Mouse (Mus musculus) heart, embryonic 13.5 days (tissue): ENCODE data around the gene Tns4. TPM values are rescaled to one million over a fixed set of nuclear protein-coding genes. Genes with fewer than 3 reads are reported as not detected.

Experiments
- ATAC-seq: fragments of 200-750 bp; cut with Nextera tagmentation; 2 replicates; pipeline ENCODE4 v1.8.0; 2017; ENCODE audit warnings: moderate TSS enrichment; ENCODE audit not compliant: insufficient number of reproducible peaks, low FRiP score, low TSS enrichment; ENCODE audit errors: extremely low read depth
- H3K27ac ChIP-seq: fragments of 300-500 bp; sonication (generic); replicated peaks from 2 replicates; pipeline ENCODE4 v1.5.1; 2015; ENCODE audit warnings: moderate library complexity, mild to moderate bottlenecking, inconsistent platforms
- H3K27me3 ChIP-seq: fragments of 300-500 bp; sonication (generic); replicated peaks from 2 replicates; pipeline ENCODE4 v1.6.1; 2015; ENCODE audit warnings: mild to moderate bottlenecking, inconsistent platforms
- H3K36me3 ChIP-seq: fragments of 300-500 bp; sonication (generic); 2 replicates; pipeline ENCODE4 v1.6.1; 2015; ENCODE audit warnings: mild to moderate bottlenecking, inconsistent platforms
- H3K4me1 ChIP-seq: fragments of 300-500 bp; sonication (generic); 2 replicates; pipeline ENCODE4 v1.6.1; 2015; ENCODE audit warnings: inconsistent platforms
- H3K4me2 ChIP-seq: fragments of 300-500 bp; sonication (generic); 2 replicates; pipeline ENCODE4 v1.6.1; 2015; ENCODE audit warnings: inconsistent platforms, mild to moderate bottlenecking, moderate library complexity
- H3K4me3 ChIP-seq: fragments of 300-500 bp; sonication (generic); 2 replicates; pipeline ENCODE4 v1.5.1; 2015; ENCODE audit warnings: moderate library complexity, mild to moderate bottlenecking, inconsistent platforms
- H3K9ac ChIP-seq: fragments of 300-500 bp; sonication (generic); 2 replicates; pipeline ENCODE4 v1.6.1; 2015; ENCODE audit warnings: inconsistent platforms, mild to moderate bottlenecking, moderate library complexity
- H3K9me3 ChIP-seq: fragments of 300-500 bp; sonication (generic); 2 replicates; pipeline ENCODE4 v1.6.1; 2016; ENCODE audit warnings: inconsistent platforms
- WGBS: fragments of 180-500 bp; shearing (Covaris S2); methylation state at CpG from one replicate; pipeline ENCODE4 v1.1.7; 2015; ENCODE audit warnings: mixed read lengths; 5-methylcytosine and 5-hydroxymethylcytosine counted together
- polyA plus RNA-seq: library from polyadenylated mRNA; unstranded; fragments of >200 nt; fragmentation: Nextera tagmentation; extraction: Ambion mirVana; gene quantifications from 2 replicates; pipeline ENCODE4 v1.2.1, GENCODE M21; 2015

Gene Tns4
- polyA plus RNA-seq, 1 experiment from 2014 or later = 0.21 TPM

DNA sequence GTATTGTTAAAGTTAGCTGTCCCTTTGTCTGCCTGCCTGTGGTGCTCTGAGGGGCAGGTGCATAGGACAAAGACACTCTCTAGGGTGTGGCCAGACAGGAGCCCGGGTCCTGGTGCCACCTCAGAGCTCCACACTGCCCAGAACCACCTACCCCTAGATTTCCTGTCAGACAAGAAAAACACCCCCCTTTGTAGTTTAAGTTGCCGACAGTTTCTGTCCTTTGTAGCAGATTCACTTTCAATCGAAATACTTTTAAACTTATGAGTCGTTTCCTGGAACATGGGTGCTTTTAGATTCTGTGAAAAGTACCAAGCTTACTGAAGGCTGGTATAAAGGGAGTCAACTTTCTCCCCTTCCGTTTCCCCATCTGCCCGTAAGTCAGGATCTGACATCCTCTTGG lies 26.8 kb upstream of the Tns4 start:
- Histone ChIP-seq H3K9me3 (0 out of 2 replicates have a peak, but pooled peaks cover 4% of the 10 kb centered on the region), H3K4me2 (no peak overlapping the region), H3K27ac (no peak overlapping the region), H3K36me3 (no peaks in the 10 kb centered on the region), H3K4me3 (no peak overlapping the region), H3K27me3 (no peaks in the 10 kb centered on the region), H3K4me1 (peaks cover 19% of the 10 kb centered on the region), H3K9ac (no peak overlapping the region)
- ATAC-seq = no peak
- WGBS = 64% methylated on average over 6 of the region's 6 CpGs

DNA sequence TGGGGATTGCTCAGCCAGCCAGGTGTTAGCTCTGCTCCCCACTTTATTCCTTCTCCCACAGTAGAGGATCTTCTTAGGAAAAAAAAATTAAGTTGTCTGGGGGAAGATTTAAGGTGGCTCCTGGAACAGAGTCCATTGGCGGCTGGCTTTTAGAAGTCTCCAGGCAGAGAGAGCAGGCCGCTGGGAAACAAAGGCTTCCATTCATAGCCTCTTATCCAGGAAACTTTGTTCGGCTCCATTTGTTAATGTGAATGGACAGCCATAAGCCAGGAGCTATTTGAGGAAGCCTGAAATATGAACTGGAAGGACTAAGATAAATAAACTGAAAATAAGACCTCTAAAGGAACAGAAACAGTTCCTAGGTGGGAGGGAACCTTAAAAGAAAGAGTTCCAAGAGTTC lies 24.0 kb upstream of the Tns4 start:
- no peak for ATAC-seq
- H3K4me2 ChIP-seq = no peak overlapping the region
- H3K9ac ChIP-seq = no peak overlapping the region

GRCm38 (mm10) chr11:99112700-99113099 lies 23.6 kb upstream of the Tns4 start:
- H3K27ac ChIP-seq = peak overlapping the region; percentile 58
- no peak overlapping the region for H3K4me2 ChIP-seq
- WGBS = 50% methylated on average over 5 of the region's 5 CpGs
- H3K9ac ChIP-seq = 0 out of 2 replicates have a peak overlapping the region, but pooled peaks have one; percentile 37
- no peak for ATAC-seq
- no peaks in the 10 kb centered on the region for H3K27me3 ChIP-seq
- H3K4me3 ChIP-seq = no peak overlapping the region
- H3K4me1 ChIP-seq = peaks cover 18% of the 10 kb centered on the region
- no peaks in the 10 kb centered on the region for H3K36me3 ChIP-seq
- no peaks in the 10 kb centered on the region for H3K9me3 ChIP-seq

More for the DNA sequence above, 24.0 kb upstream of the Tns4 start:
- Histone ChIP-seq H3K4me1 (peaks cover 18% of the 10 kb centered on the region), H3K36me3 (no peaks in the 10 kb centered on the region), H3K4me3 (no peak overlapping the region), H3K27ac (peak overlapping the region; percentile 58), H3K9me3 (no peaks in the 10 kb centered on the region), H3K27me3 (no peaks in the 10 kb centered on the region)
- 23% methylated on average over 3 of the region's 3 CpGs for WGBS

- Histone ChIP-seq H3K9me3 (no peaks in the 10 kb centered on the region), H3K9ac (no peak overlapping the region), H3K27me3 (no peaks in the 10 kb centered on the region), H3K4me2 (no peak overlapping the region), H3K27ac (no peak overlapping the region), H3K36me3 (no peaks in the 10 kb centered on the region), H3K4me1 (peaks cover 22% of the 10 kb centered on the region), H3K4me3 (no peak overlapping the region)
- 85% methylated on average over 7 of the region's 7 CpGs for WGBS
- ATAC-seq = no peak
These were observed 22.5 kb upstream of the Tns4 start for GRCm38 (mm10) chr11:99111631-99112030.

- Histone ChIP-seq H3K9ac (no peak overlapping the region), H3K4me1 (peaks cover 26% of the 10 kb centered on the region), H3K27me3 (no peaks in the 10 kb centered on the region), H3K9me3 (no peaks in the 10 kb centered on the region), H3K27ac (no peak overlapping the region), H3K4me2 (no peak overlapping the region), H3K36me3 (no peaks in the 10 kb centered on the region), H3K4me3 (no peak overlapping the region)
- 66% methylated on average over 11 of the region's 11 CpGs for WGBS
- ATAC-seq = no peak
These were observed 22.0 kb upstream of the Tns4 start for GRCm38 (mm10) chr11:99111155-99111554.

DNA sequence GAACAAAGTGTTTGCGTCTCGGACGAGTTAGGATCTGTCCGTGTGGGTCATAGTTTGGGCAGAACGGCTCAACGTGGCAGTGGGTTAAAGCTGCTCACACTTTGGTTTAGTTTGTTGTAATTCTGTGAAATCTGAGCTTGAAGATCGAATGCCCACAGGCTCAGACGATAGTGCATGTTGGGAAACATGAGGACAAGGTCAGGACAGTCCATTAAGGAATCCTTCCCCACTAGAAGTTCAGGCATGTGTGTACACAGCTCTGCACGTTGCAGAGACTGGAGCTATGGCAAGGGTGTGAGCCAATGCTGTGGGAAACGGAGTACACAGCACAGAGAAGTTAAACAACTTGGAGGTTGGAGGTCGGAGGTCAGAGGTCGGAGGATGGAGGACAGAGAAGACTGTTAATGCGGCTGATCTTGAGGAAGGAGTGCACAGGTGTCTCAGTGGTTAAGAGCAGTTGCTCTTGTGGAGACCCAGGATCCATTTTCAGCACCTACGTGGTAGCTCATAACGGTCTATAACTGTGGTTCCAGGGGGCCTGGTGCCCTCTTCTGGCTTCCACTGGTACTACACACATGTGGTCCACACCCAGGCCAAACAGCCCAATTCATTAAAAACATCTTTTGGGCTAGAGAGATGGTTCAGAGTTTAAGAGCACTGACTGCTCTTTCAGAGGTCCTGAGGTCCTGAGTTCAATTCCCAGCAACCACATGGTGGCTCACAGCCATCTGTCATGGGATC lies 21.4 kb upstream of the Tns4 start:
- Histone ChIP-seq H3K9me3 (no peaks in the 10 kb centered on the region), H3K27ac (no peak overlapping the region), H3K4me2 (no peak overlapping the region), H3K4me1 (peaks cover 27% of the 10 kb centered on the region), H3K4me3 (no peak overlapping the region), H3K27me3 (no peaks in the 10 kb centered on the region), H3K9ac (no peak overlapping the region), H3K36me3 (no peaks in the 10 kb centered on the region)
- 82% methylated on average over 15 of the region's 15 CpGs for WGBS
- no peak for ATAC-seq

DNA sequence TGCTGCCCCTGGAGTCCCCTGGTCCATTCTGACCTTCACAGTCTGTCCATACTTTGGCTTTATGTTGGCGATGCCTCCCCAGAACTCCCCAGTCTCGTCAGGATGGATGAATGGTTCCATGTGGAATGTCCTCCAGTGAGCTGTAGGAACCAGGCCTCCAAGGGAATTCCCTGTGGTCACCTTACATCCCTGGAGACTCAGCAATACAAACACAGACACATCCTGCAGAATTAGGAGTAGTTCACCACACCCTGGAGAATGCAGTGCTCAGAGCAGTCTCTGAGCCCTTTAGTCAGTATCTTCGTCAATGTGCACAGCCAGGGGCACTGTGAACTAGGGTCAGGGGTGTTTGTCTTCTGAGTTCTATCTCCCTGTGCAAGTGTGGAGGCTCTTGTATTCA lies 19.2 kb upstream of the Tns4 start:
- Histone ChIP-seq H3K4me2 (no peak overlapping the region), H3K9ac (no peak overlapping the region), H3K4me1 (peaks cover 26% of the 10 kb centered on the region), H3K27ac (no peak overlapping the region), H3K27me3 (no peaks in the 10 kb centered on the region), H3K36me3 (no peaks in the 10 kb centered on the region), H3K4me3 (no peak overlapping the region), H3K9me3 (no peaks in the 10 kb centered on the region)
- ATAC-seq = no peak
- WGBS = 63% methylated on average over 3 of the region's 3 CpGs

GRCm38 (mm10) chr11:99105981-99106726 lies 17.0 kb upstream of the Tns4 start:
- no peak overlapping the region for H3K27ac ChIP-seq
- no peak overlapping the region for H3K4me2 ChIP-seq
- WGBS = 57% methylated on average over 12 of the region's 12 CpGs
- no peaks in the 10 kb centered on the region for H3K27me3 ChIP-seq
- no peak overlapping the region for H3K9ac ChIP-seq
- no peaks in the 10 kb centered on the region for H3K9me3 ChIP-seq
- no peak overlapping the region for H3K4me3 ChIP-seq
- H3K36me3 ChIP-seq = no peaks in the 10 kb centered on the region
- H3K4me1 ChIP-seq = peaks cover 23% of the 10 kb centered on the region
- no peak for ATAC-seq

DNA sequence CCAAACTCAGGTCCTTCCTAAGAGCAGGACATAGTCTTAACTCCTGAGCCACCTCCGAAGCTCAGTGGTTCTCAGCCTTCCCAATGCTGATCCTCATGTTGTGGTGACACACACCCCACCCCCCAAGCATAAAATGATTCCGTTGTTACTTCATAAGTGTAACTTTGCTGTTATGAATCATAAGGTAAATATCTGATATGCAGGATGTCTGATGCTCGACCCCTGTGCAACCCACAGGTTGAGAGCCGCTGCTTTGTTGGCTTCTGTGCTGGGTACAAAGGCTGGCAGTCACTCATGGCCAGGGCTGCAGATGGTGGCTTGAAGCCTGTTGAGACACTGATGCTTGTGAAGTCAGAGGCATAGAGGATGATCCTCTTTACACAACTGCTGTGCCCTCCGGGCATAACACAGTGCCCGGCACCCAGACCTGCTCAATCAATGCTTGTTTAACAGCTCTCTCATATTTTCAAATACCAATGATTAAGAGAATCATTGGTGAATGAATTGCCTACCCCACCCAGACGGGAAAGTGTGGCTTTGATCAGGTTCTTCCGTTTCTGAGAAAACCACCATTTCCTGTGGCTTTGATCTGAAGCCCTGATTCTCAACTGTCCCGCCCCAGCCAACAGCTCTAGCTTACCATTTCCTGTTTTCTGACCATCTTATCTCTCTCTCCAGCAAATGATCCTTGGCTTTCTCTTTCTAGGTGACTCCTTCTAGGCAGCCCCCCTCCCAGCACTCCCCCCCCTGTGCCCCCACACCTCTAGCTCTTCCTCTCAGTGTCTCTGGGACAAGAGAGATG lies 15.7 kb upstream of the Tns4 start:
- H3K27ac ChIP-seq = no peak overlapping the region
- no peaks in the 10 kb centered on the region for H3K9me3 ChIP-seq
- no peak overlapping the region for H3K9ac ChIP-seq
- no peaks in the 10 kb centered on the region for H3K36me3 ChIP-seq
- 68% methylated on average over 9 of the region's 9 CpGs for WGBS
- H3K4me1 ChIP-seq = peaks cover 26% of the 10 kb centered on the region
- H3K27me3 ChIP-seq = no peaks in the 10 kb centered on the region
- no peak for ATAC-seq
- H3K4me2 ChIP-seq = no peak overlapping the region
- no peak overlapping the region for H3K4me3 ChIP-seq

DNA sequence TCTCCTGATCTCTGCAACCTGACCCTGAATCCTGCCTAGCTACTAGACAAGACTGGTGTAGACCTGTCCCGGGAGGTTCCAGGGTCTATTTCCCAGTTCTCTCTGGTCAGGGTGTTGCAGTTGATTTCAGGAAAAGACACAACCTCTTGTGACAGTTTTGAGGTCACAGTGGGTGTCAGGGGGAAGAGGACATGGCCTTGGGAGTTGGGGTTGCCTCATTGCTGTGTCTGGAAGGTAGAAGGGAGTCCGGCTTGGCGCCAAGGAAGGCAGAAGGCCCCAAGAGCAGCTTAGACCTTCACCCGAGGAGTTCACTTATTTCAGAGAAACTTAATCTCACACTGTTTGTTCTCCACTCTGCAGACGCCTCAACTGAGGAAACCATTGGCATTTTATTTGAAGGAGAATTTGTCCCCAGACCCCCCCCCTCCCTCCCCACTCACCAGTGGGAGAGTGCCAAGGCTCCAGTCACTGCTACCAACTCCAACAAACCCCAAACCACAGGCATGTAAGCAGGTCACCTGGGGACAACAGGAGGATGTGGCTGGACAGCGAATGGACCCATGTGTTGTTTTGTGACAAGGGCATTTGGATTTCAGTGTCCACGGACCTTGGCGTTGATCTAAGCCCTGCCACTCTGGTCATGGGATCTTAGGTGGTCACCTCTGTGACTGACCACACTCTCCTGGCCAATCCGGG lies 13.6 kb upstream of the Tns4 start:
- H3K4me3 ChIP-seq = no peak overlapping the region
- WGBS = 80% methylated on average over 9 of the region's 9 CpGs
- H3K9ac ChIP-seq = no peak overlapping the region
- no peak overlapping the region for H3K4me2 ChIP-seq
- H3K27ac ChIP-seq = no peak overlapping the region
- no peaks in the 10 kb centered on the region for H3K36me3 ChIP-seq
- ATAC-seq = no peak
- H3K9me3 ChIP-seq = no peaks in the 10 kb centered on the region
- peaks cover 41% of the 10 kb centered on the region for H3K4me1 ChIP-seq
- no peaks in the 10 kb centered on the region for H3K27me3 ChIP-seq

DNA sequence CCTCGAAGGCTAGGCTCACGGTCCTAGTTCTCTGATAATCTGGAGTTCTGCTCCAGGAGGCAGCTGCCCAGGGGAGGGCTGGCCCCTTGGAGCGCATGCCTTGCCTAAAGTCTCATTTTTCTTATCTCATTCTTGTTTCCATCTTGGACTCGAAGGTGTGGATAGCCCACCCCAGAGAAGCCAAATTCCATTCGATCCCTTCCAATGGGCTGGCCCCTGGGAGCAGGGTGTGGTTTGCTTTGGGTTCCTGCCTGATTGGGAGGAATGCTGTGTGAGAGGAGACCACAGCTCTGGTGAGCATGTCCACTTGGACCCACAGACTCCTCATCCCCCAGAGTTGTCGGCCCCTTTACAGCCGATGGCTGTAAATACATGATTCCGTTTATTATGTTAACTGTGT lies 12.6 kb upstream of the Tns4 start:
- H3K27me3 ChIP-seq = no peaks in the 10 kb centered on the region
- no peak overlapping the region for H3K9ac ChIP-seq
- H3K4me2 ChIP-seq = no peak overlapping the region
- no peaks in the 10 kb centered on the region for H3K36me3 ChIP-seq
- peaks cover 38% of the 10 kb centered on the region for H3K4me1 ChIP-seq
- no peak overlapping the region for H3K4me3 ChIP-seq
- no peak for ATAC-seq
- WGBS = 32% methylated on average over 8 of the region's 8 CpGs
- no peaks in the 10 kb centered on the region for H3K9me3 ChIP-seq
- no peak overlapping the region for H3K27ac ChIP-seq
